Mouse (Mus musculus) natural killer cell, adult 2 months (primary cell): Measurements from ENCODE around the gene 0610037L13Rik.

Source experiments
- DNase-seq, 2 experiments: peaks; one replicate each; pipeline ENCODE4 v3.0.0; 2022; ENCODE audit warnings: low spot score in 2 of 2

The 0610037L13Rik gene

GRCm38 (mm10) chr4:107920336-107920735, 30.7 kb downstream of the 0610037L13Rik start:
- no peak for DNase-seq

- no peak for DNase-seq
Observed at GRCm38 (mm10) chr4:107921152-107921695, 31.6 kb downstream of the 0610037L13Rik start.

GRCm38 (mm10) chr4:107921952-107922351, 32.3 kb downstream of the 0610037L13Rik start:
- no peak for DNase-seq

GRCm38 (mm10) chr4:107923145-107923802, 33.7 kb downstream of the 0610037L13Rik start, which contains the start of gene Cpt2:
Cpt2 (minus strand) TSS chr4:107923610.
- DNase-seq: peak; percentile 95 to 97

- no peak for DNase-seq
Observed at GRCm38 (mm10) chr4:107923803-107924194, 34.2 kb downstream of the 0610037L13Rik start.

- DNase-seq: no peak
Observed at GRCm38 (mm10) chr4:107928269-107928668, 38.7 kb downstream of the 0610037L13Rik start.

- DNase-seq: no peak
Observed at GRCm38 (mm10) chr4:107928726-107929125, 39.1 kb downstream of the 0610037L13Rik start.

GRCm38 (mm10) chr4:107931453-107931852, 41.8 kb downstream of the 0610037L13Rik start:
- DNase-seq: no peak

- DNase-seq: no peak
Observed at GRCm38 (mm10) chr4:107933239-107933638, 43.6 kb downstream of the 0610037L13Rik start.

- no peak for DNase-seq
Observed at GRCm38 (mm10) chr4:107935254-107935653, 45.6 kb downstream of the 0610037L13Rik start.

GRCm38 (mm10) chr4:107937338-107937737, 47.7 kb downstream of the 0610037L13Rik start:
- peak in 1 of 2 experiments; percentile 12 for DNase-seq

- DNase-seq: no peak
Observed at GRCm38 (mm10) chr4:107938124-107938523, 48.5 kb downstream of the 0610037L13Rik start.

- no peak for DNase-seq
Observed at GRCm38 (mm10) chr4:107942741-107943140, 53.1 kb downstream of the 0610037L13Rik start.

- DNase-seq: no peak
Observed at GRCm38 (mm10) chr4:107944141-107944540, 54.5 kb downstream of the 0610037L13Rik start.
